Mouse (Mus musculus) spleen, adult 10 weeks (tissue): ENCODE measurements around the gene Arhgef11. TPM values are rescaled to one million over a fixed set of nuclear protein-coding genes. Genes with fewer than 3 reads are reported as not detected.

ENCODE experiments used
- polyA plus RNA-seq: library from polyadenylated mRNA; stranded (reverse); fragments of 350-450 nt; fragmentation: Illumina TruSeq; extraction: RNeasy Lipid Tissue Mini Kit (QIAGEN cat#74804); gene quantifications from one replicate; pipeline ENCODE4 v1.2.3, GENCODE M21; 2015; ENCODE audit warnings: low replicate concordance; ENCODE audit not compliant: insufficient read depth

The Arhgef11 gene
- 14.8 TPM for polyA plus RNA-seq

DNA sequence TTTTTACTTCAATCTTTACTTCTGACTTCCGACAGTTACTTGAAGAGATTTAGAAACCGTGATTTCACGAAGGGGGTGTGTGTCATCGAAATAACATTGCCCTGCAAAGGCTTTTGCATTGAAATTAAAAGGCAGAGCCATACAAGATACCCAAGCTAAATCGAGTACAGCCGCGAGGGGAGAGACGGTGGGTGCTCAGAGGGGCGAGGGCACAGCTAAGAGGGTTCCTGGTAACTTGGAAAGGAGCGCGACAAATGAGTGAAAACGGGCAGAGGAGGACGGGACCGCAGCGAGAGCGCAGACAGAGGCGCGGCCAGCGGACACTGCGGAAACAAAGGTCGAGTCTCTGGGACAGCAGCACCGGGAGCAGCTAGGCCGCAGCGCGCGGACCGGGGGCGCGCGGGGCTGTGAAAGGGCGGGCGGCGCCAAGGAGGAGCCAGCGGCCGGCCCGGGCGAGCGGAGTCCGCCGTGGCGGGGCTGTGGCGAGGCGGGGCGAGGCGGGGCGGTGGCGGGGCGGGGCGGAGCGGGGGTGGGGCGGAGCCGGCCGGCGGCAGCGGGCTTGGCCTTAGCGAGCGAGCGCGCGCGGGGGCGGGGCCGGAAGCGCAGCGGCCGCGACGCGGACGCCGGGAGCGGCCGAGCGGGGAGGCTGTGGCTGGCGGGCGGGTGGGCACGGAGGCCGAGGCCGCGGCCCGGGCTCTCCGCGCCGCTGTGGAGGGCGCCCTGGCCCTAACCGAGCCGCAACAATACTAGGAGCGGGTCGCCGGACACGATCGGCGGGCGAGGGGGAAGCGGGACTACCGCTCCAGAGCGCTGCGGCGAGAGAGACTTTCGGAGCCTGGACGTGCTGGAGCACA is at the start of gene Arhgef11:
Gene Arhgef11, plus strand, starts transcription at position 603 of the 854 bp plus-strand sequence.

DNA sequence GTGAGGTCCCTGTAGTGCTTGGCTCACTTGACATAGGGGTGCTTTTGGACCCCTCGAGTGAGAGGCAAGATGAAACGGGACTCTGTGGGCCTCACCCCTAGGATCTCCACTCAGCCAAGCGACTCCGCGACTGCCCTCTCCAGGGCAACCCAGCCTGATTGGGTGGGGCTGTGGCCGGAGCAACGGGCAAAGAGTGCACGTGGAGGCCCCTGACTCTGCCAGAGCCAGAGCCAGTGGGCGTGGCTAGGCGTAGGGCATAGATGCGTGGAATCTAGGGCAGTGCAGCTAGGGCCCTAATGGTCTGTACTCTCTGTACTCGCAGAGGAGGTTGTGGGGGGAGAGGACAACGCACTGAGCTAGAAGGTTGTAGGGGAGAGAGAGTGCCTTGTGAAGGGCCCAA is 131.1 kb downstream of the Arhgef11 start, which contains the start of gene Lrrc71:
Gene Lrrc71, minus strand, starts transcription at position 195 of the 400 bp plus-strand sequence.

Other genes with a start within 250 kb of the Arhgef11 start
- 209 TPM for gene Fcrl1, start 241.2 kb upstream of the Arhgef11 start, polyA plus RNA-seq
- 38.6 TPM for gene Fcrl5, start 181.8 kb upstream of the Arhgef11 start, polyA plus RNA-seq
- gene Etv3, start 92.2 kb upstream of the Arhgef11 start, polyA plus RNA-seq, result 53.5 TPM
- 0.18 TPM for gene Lrrc71, start 131.1 kb downstream of the Arhgef11 start, polyA plus RNA-seq
- gene Ntrk1, start 177.6 kb downstream of the Arhgef11 start, polyA plus RNA-seq, result 0.08 TPM
- gene Insrr, start 179.4 kb downstream of the Arhgef11 start, polyA plus RNA-seq, result 0.46 TPM
- 11.7 TPM for gene Pear1, start 206.7 kb downstream of the Arhgef11 start, polyA plus RNA-seq
- gene Sh2d2a, start 229.2 kb downstream of the Arhgef11 start, polyA plus RNA-seq, result 15.6 TPM